Mouse (Mus musculus): ENCODE data around the gene Pip5k1b.

- no peak for TF ChIP-seq CTCF (IDR thresholded peaks at IDR 0.05; ENCODE audit: extremely low read depth, insufficient read length, insufficient replicate concordance, low read depth, low read length)
- no peak for TF ChIP-seq POLR2A (IDR thresholded peaks at IDR 0.05; ENCODE audit: low read depth, low read length)
Measured at GRCm38 (mm10) chr19:24293537-24293936, 262.1 kb downstream of the Pip5k1b start.

All from small intestine, adult 2 months (tissue).